Mouse (Mus musculus) thymus, adult 2 months (tissue): ENCODE measurements around the gene Wif1.

Experiments used
- CTCF ChIP-seq: fragments of 200-500 bp; IDR thresholded peaks from 2 replicates; pipeline ENCODE4 v1.5.1; 2012; ENCODE audit warnings: mild to moderate bottlenecking, control low read depth, low read length, moderate library complexity, borderline replicate concordance; ENCODE audit not compliant: control insufficient read depth, poor library complexity, insufficient read depth; ENCODE audit errors: extremely low read depth
- POLR2A ChIP-seq: fragments of 200-500 bp; IDR thresholded peaks from 2 replicates; pipeline ENCODE4 v1.6.1; 2012; ENCODE audit warnings: mild to moderate bottlenecking, low read length, control low read depth, moderate library complexity; ENCODE audit not compliant: control insufficient read depth, poor library complexity, insufficient read depth; ENCODE audit errors: extremely low read depth

GRCm38 (mm10) chr10:121038556-121039284 lies 5.0 kb downstream of the Wif1 start:
- TF ChIP-seq CTCF (no peak), POLR2A (no peak)
